Mouse (Mus musculus) embryonic facial prominence, embryonic 10.5 days (tissue): ENCODE results near the gene Kif17. TPM values are rescaled to one million over a fixed set of nuclear protein-coding genes. Genes with fewer than 3 reads are reported as not detected.

Experiments used
- DNase-seq: peaks from one replicate; pipeline ENCODE4 v3.0.0-alpha.2; 2017; ENCODE audit warnings: low spot score
- H3K27ac ChIP-seq: fragments of 300-500 bp; sonication (generic); replicated peaks from 2 replicates; pipeline ENCODE4 v1.5.1; 2016; ENCODE audit warnings: mild to moderate bottlenecking
- H3K27me3 ChIP-seq: fragments of 300-500 bp; sonication (generic); replicated peaks from 2 replicates; pipeline ENCODE4 v1.6.1; 2016; ENCODE audit warnings: low read depth, mild to moderate bottlenecking; ENCODE audit not compliant: poor library complexity, severe bottlenecking
- H3K36me3 ChIP-seq: fragments of 300-500 bp; sonication (generic); replicated peaks from 2 replicates; pipeline ENCODE4 v1.6.1; 2016; ENCODE audit warnings: mild to moderate bottlenecking, moderate library complexity
- H3K4me1 ChIP-seq: fragments of 300-500 bp; sonication (generic); 2 replicates; pipeline ENCODE4 v1.6.1; 2016
- H3K4me3 ChIP-seq: fragments of 300-500 bp; sonication (generic); 2 replicates; pipeline ENCODE4 v1.5.1; 2016; ENCODE audit warnings: mild to moderate bottlenecking, moderate library complexity
- H3K9me3 ChIP-seq: fragments of 300-500 bp; sonication (generic); 2 replicates; pipeline ENCODE4 v1.6.1; 2016; ENCODE audit warnings: mild to moderate bottlenecking
- WGBS: fragments of 180-500 bp; shearing (Covaris S2); methylation state at CpG from one replicate; pipeline ENCODE4 v1.1.7; 2016; 5-methylcytosine and 5-hydroxymethylcytosine counted together
- polyA plus RNA-seq: library from polyadenylated mRNA; unstranded; fragments of >200 nt; fragmentation: Nextera tagmentation; extraction: Ambion mirVana; gene quantifications from 2 replicates; pipeline ENCODE4 v1.2.1, GENCODE M21; 2016

Gene Kif17
- polyA plus RNA-seq, 1 experiment from 2014 or later, result 0.62 TPM

- no peaks in the 10 kb centered on the region for H3K9me3 ChIP-seq
- no peaks in the 10 kb centered on the region for H3K27me3 ChIP-seq
- H3K36me3 ChIP-seq, result peaks cover 33% of the 10 kb centered on the region
- H3K4me1 ChIP-seq, result peaks cover 30% of the 10 kb centered on the region
- H3K4me3 ChIP-seq, result peak within 1 kb of the TSS; percentile 94
- H3K27ac ChIP-seq, result peak within 1 kb of the TSS; percentile 89
- peak; percentile 98 for DNase-seq
- under 1% methylated on average over 64 of the region's 64 CpGs for whole genome bisulfite sequencing
Observed at GRCm38 (mm10) chr4:138304340-138305104, 54.3 kb downstream of the Kif17 start, which contains the start of gene Ddost. Ddost (plus strand) TSS chr4:138304730.

- Histone ChIP-seq H3K36me3 (peaks cover 58% of the 10 kb centered on the region), H3K4me3 (no peak overlapping the region), H3K27ac (no peak overlapping the region), H3K9me3 (no peaks in the 10 kb centered on the region), H3K4me1 (peaks cover 30% of the 10 kb centered on the region), H3K27me3 (no peaks in the 10 kb centered on the region)
- WGBS, result 93% methylated on average over 3 of the region's 3 CpGs
- no peak for DNase-seq
Observed at GRCm38 (mm10) chr4:138307025-138307424, 56.8 kb downstream of the Kif17 start.

- Histone ChIP-seq H3K36me3 (peaks cover 65% of the 10 kb centered on the region), H3K27me3 (no peaks in the 10 kb centered on the region), H3K4me3 (no peak overlapping the region), H3K4me1 (peaks cover 29% of the 10 kb centered on the region), H3K9me3 (no peaks in the 10 kb centered on the region), H3K27ac (no peak overlapping the region)
- WGBS, result 93% methylated on average over 12 of the region's 12 CpGs
- no peak for DNase-seq
Observed at GRCm38 (mm10) chr4:138307739-138308138, 57.5 kb downstream of the Kif17 start.

- H3K36me3 ChIP-seq, result peaks cover 90% of the 10 kb centered on the region
- H3K4me3 ChIP-seq, result no peak overlapping the region
- peaks cover 12% of the 10 kb centered on the region for H3K4me1 ChIP-seq
- H3K9me3 ChIP-seq, result no peaks in the 10 kb centered on the region
- H3K27me3 ChIP-seq, result no peaks in the 10 kb centered on the region
- 95% methylated on average over 19 of the region's 19 CpGs for WGBS
- no peak for DNase-seq
- H3K27ac ChIP-seq, result no peak overlapping the region
Observed at GRCm38 (mm10) chr4:138310311-138310910, 60.2 kb downstream of the Kif17 start.

- Histone ChIP-seq H3K27ac (no peak overlapping the region), H3K36me3 (peaks cover 98% of the 10 kb centered on the region), H3K4me3 (no peak overlapping the region), H3K9me3 (0 out of 2 replicates have a peak, but pooled peaks cover 3% of the 10 kb centered on the region), H3K4me1 (peaks cover 1% of the 10 kb centered on the region; the same call in 1 of the 2 replicates), H3K27me3 (no peaks in the 10 kb centered on the region)
- WGBS, result 73% methylated on average over 8 of the region's 8 CpGs
- peak; percentile 48 for DNase-seq
Observed at GRCm38 (mm10) chr4:138311595-138311994, 61.4 kb downstream of the Kif17 start.

- WGBS, result 94% methylated on average over 3 of the region's 3 CpGs
- H3K27me3 ChIP-seq, result no peaks in the 10 kb centered on the region
- no peak for DNase-seq
- no peaks in the 10 kb centered on the region for H3K4me1 ChIP-seq
- peaks cover 98% of the 10 kb centered on the region for H3K36me3 ChIP-seq
- no peak overlapping the region for H3K27ac ChIP-seq
- H3K9me3 ChIP-seq, result 0 out of 2 replicates have a peak, but pooled peaks cover 3% of the 10 kb centered on the region
- H3K4me3 ChIP-seq, result no peak overlapping the region
Observed at GRCm38 (mm10) chr4:138312105-138312504, 61.9 kb downstream of the Kif17 start.

- peaks cover 94% of the 10 kb centered on the region for H3K36me3 ChIP-seq
- 0 out of 2 replicates have a peak, but pooled peaks cover 3% of the 10 kb centered on the region for H3K9me3 ChIP-seq
- no peak overlapping the region for H3K27ac ChIP-seq
- H3K27me3 ChIP-seq, result no peaks in the 10 kb centered on the region
- no peak for DNase-seq
- no peaks in the 10 kb centered on the region for H3K4me1 ChIP-seq
- WGBS, result 92% methylated on average over 11 of the region's 11 CpGs
- no peak overlapping the region for H3K4me3 ChIP-seq
Observed at GRCm38 (mm10) chr4:138313021-138313420, 62.8 kb downstream of the Kif17 start.

- H3K4me3 ChIP-seq, result no peak overlapping the region
- DNase-seq, result no peak
- no peak overlapping the region for H3K27ac ChIP-seq
- 0 out of 2 replicates have a peak, but pooled peaks cover 3% of the 10 kb centered on the region for H3K9me3 ChIP-seq
- H3K4me1 ChIP-seq, result 0 out of 2 replicates have a peak, but pooled peaks cover 5% of the 10 kb centered on the region
- 92% methylated on average over 4 of the region's 4 CpGs for WGBS
- peaks cover 87% of the 10 kb centered on the region for H3K36me3 ChIP-seq
- no peaks in the 10 kb centered on the region for H3K27me3 ChIP-seq
Observed at GRCm38 (mm10) chr4:138313795-138314194, 63.6 kb downstream of the Kif17 start.

GRCm38 (mm10) chr4:138315781-138316180 lies 65.5 kb downstream of the Kif17 start:
- WGBS, result 69% methylated on average over 9 of the region's 9 CpGs
- H3K36me3 ChIP-seq, result peaks cover 77% of the 10 kb centered on the region

GRCm38 (mm10) chr4:138316369-138316768 lies 66.1 kb downstream of the Kif17 start:
- Histone ChIP-seq H3K27me3 (no peaks in the 10 kb centered on the region), H3K9me3 (0 out of 2 replicates have a peak, but pooled peaks cover 3% of the 10 kb centered on the region), H3K27ac (no peak overlapping the region), H3K36me3 (peaks cover 71% of the 10 kb centered on the region), H3K4me1 (0 out of 2 replicates have a peak, but pooled peaks cover 7% of the 10 kb centered on the region), H3K4me3 (no peak overlapping the region)
- DNase-seq, result no peak
- 86% methylated on average over 6 of the region's 6 CpGs for WGBS

More at GRCm38 (mm10) chr4:138315781-138316180, 65.5 kb downstream of the Kif17 start:
- Histone ChIP-seq H3K4me3 (no peak overlapping the region), H3K9me3 (0 out of 2 replicates have a peak, but pooled peaks cover 3% of the 10 kb centered on the region), H3K4me1 (0 out of 2 replicates have a peak, but pooled peaks cover 5% of the 10 kb centered on the region), H3K27ac (no peak overlapping the region), H3K27me3 (no peaks in the 10 kb centered on the region)
- DNase-seq, result peak; percentile 36

GRCm38 (mm10) chr4:138318509-138319266 lies 68.5 kb downstream of the Kif17 start:
- 0 out of 2 replicates have a peak, but pooled peaks cover 3% of the 10 kb centered on the region for H3K9me3 ChIP-seq
- no peak overlapping the region for H3K4me3 ChIP-seq
- 48% methylated on average over 6 of the region's 6 CpGs for WGBS
- peak; percentile 69 for DNase-seq
- peaks cover 48% of the 10 kb centered on the region for H3K36me3 ChIP-seq
- H3K4me1 ChIP-seq, result peaks cover 17% of the 10 kb centered on the region
- H3K27ac ChIP-seq, result no peak overlapping the region
- H3K27me3 ChIP-seq, result no peaks in the 10 kb centered on the region

GRCm38 (mm10) chr4:138319508-138319907 lies 69.3 kb downstream of the Kif17 start:
- 32% methylated on average over 10 of the region's 10 CpGs for WGBS
- peak; percentile 84 for DNase-seq
- Histone ChIP-seq H3K4me3 (no peak overlapping the region), H3K27ac (0 out of 2 replicates have a peak overlapping the region, but pooled peaks have one; percentile 10), H3K4me1 (peaks cover 19% of the 10 kb centered on the region), H3K9me3 (0 out of 2 replicates have a peak, but pooled peaks cover 3% of the 10 kb centered on the region), H3K27me3 (no peaks in the 10 kb centered on the region), H3K36me3 (peaks cover 40% of the 10 kb centered on the region)
